Mouse (Mus musculus) midbrain, embryonic 11.5 days (tissue): ENCODE measurements around the gene Tada2a. TPM values are rescaled to one million over a fixed set of nuclear protein-coding genes. Genes with fewer than 3 reads are reported as not detected.

Experiments used
- ATAC-seq: fragments of 200-750 bp; cut with Nextera tagmentation; 2 replicates; pipeline ENCODE4 v1.8.0; 2017; ENCODE audit warnings: moderate TSS enrichment, moderate library complexity; ENCODE audit not compliant: low FRiP score
- DNase-seq: peaks from one replicate; pipeline ENCODE4 v3.0.0; 2015; ENCODE audit warnings: low spot score; ENCODE audit errors: missing footprints
- H3K27ac ChIP-seq: fragments of 300-500 bp; sonication (generic); 2 replicates; pipeline ENCODE4 v1.5.1; 2014; ENCODE audit warnings: low read depth, low read length
- H3K27me3 ChIP-seq: fragments of 300-500 bp; sonication (generic); 2 replicates; pipeline ENCODE4 v1.6.1; 2014; ENCODE audit warnings: mild to moderate bottlenecking, low read length, moderate library complexity, mixed read lengths; ENCODE audit not compliant: control insufficient read depth, insufficient read depth
- H3K36me3 ChIP-seq: fragments of 300-500 bp; sonication (generic); 2 replicates; pipeline ENCODE4 v1.6.1; 2014; ENCODE audit warnings: mild to moderate bottlenecking, low read length, moderate library complexity, mixed read lengths; ENCODE audit not compliant: control insufficient read depth, insufficient read depth
- H3K4me1 ChIP-seq: fragments of 300-500 bp; sonication (generic); 2 replicates; pipeline ENCODE4 v1.6.1; 2014; ENCODE audit warnings: low read length; ENCODE audit not compliant: control insufficient read depth, insufficient read depth
- H3K4me2 ChIP-seq: fragments of 300-500 bp; sonication (generic); 2 replicates; pipeline ENCODE4 v1.6.1; 2014; ENCODE audit warnings: mild to moderate bottlenecking, moderate library complexity
- H3K4me3 ChIP-seq: fragments of 300-500 bp; sonication (generic); 2 replicates; pipeline ENCODE4 v1.5.1; 2014; ENCODE audit warnings: low read depth, low read length
- H3K9ac ChIP-seq: fragments of 300-500 bp; sonication (generic); 2 replicates; pipeline ENCODE4 v1.6.1; 2014; ENCODE audit warnings: low read length
- H3K9me3 ChIP-seq: fragments of 300-500 bp; sonication (generic); 2 replicates; pipeline ENCODE4 v1.6.1; 2016; ENCODE audit warnings: low read length; ENCODE audit not compliant: control insufficient read depth
- WGBS: fragments of 180-500 bp; shearing (Covaris S2); extraction: QIAGEN DNeasy Blood & Tissue Kit; methylation state at CpG from one replicate; pipeline ENCODE4 v1.1.7; 2014; 5-methylcytosine and 5-hydroxymethylcytosine counted together
- polyA plus RNA-seq: library from polyadenylated mRNA; unstranded; fragments of >200 nt; fragmentation: Nextera tagmentation; extraction: Ambion mirVana; gene quantifications from 2 replicates; pipeline ENCODE4 v1.2.1, GENCODE M21; 2014

Gene Tada2a
- polyA plus RNA-seq, 1 experiment from 2014 or later, result 33.9 TPM

DNA sequence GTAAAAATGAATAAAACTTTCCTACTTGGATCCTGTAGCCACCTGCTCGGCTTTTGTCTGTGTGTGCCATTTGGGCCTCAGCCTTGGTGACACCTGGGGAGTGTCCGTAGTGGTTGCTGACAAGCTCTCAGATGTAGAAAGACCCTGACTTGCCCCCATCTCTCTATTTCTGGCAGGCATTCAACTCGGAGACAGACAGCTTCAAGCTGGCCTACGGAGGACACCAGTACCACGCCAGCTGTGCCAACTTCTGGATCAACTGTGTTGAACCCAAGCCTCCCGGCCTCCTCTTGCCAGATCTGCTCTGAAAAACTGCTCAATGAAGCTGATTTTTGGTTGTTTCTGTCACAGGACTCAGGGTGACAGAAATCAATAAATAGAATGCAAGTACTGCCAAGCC, 88.8 kb downstream of the Tada2a start:
- Histone ChIP-seq H3K36me3 (0 out of 2 replicates have a peak, but pooled peaks cover 4% of the 10 kb centered on the region), H3K27me3 (peaks cover 2% of the 10 kb centered on the region; the same call in 1 of the 2 replicates), H3K9me3 (no peaks in the 10 kb centered on the region), H3K27ac (no peak overlapping the region), H3K4me1 (peaks cover 20% of the 10 kb centered on the region), H3K4me2 (no peak overlapping the region), H3K4me3 (no peak overlapping the region), H3K9ac (no peak overlapping the region)
- WGBS, result 89% methylated on average over 6 of the region's 6 CpGs
- ATAC-seq (no peak), DNase-seq (no peak)

DNA sequence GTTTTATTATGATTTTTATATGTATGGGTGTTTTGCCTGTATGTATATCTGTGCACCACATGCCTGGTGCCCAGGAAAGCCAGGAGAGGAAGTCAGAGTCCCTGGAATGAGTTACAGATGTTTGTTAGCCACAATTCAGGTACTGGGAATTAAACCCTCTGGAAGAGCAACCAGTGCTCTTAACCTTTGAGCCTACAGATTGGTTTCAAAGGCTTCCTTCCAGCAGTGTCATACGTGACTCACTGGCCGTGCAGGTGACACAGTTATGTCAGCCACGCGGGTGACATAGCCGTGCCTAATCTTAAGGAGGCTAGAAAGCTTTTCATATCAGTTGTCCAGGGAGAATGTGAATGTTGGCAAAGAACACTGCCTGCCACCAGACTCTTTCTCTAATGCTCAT, 95.7 kb downstream of the Tada2a start:
- WGBS, result 90% methylated on average over 5 of the region's 5 CpGs
- no peak overlapping the region for H3K9ac ChIP-seq
- H3K9me3 ChIP-seq, result no peaks in the 10 kb centered on the region
- H3K4me3 ChIP-seq, result no peak overlapping the region
- H3K4me2 ChIP-seq, result no peak overlapping the region
- peaks cover 6% of the 10 kb centered on the region; the same call in 1 of the 2 replicates for H3K36me3 ChIP-seq
- H3K4me1 ChIP-seq, result no peaks in the 10 kb centered on the region
- ATAC-seq, result no peak
- no peak overlapping the region for H3K27ac ChIP-seq
- no peak for DNase-seq
- H3K27me3 ChIP-seq, result no peaks in the 10 kb centered on the region

DNA sequence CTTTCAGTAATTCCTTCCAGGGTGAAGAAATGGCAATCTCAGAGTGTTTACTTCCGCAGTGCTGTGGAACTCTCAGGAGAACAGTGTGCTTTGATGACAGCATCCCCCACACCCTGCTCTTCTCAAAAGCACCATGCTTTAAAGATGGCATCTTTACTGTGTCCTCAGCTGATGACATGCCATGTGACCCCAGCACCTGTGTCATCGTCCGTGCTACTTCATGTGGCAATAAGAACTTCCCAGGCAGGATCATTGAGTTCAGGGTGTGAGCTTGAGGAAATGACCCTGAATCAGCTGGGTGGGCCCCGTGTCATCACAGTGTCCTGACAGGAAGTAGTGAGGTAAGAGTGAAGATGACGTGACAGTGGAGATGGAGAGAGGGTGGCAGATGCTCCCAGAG, 96.8 kb downstream of the Tada2a start:
- 91% methylated on average over 5 of the region's 5 CpGs for WGBS
- Histone ChIP-seq H3K36me3 (peaks cover 7% of the 10 kb centered on the region; the same call in 1 of the 2 replicates), H3K4me1 (no peaks in the 10 kb centered on the region), H3K4me2 (no peak overlapping the region), H3K9ac (no peak overlapping the region), H3K27ac (no peak overlapping the region), H3K4me3 (no peak overlapping the region), H3K9me3 (no peaks in the 10 kb centered on the region), H3K27me3 (no peaks in the 10 kb centered on the region)
- ATAC-seq, result no peak
- no peak for DNase-seq

DNA sequence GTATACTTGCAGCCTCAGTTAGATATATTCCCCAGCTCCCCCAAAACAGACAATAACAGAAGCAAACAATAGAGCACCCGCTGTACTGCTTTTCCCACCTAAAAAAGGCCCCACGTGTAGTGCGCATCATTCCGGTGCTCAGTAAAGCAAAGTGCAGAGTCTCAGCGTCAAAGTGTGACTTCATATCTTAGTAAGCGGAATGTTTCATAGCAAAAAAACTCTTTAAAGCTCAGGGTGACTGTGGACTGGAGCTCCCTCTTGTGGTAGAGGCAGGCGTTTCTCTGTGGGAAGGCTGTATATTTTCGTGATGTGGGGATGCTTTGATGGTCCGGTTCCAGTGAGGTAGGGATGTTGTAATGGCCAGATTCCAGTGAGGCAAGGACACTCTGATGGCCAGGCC, 97.4 kb downstream of the Tada2a start:
- H3K4me3 ChIP-seq, result no peak overlapping the region
- no peaks in the 10 kb centered on the region for H3K9me3 ChIP-seq
- H3K9ac ChIP-seq, result no peak overlapping the region
- ATAC-seq, result no peak
- H3K27ac ChIP-seq, result no peak overlapping the region
- no peaks in the 10 kb centered on the region for H3K27me3 ChIP-seq
- no peak for DNase-seq
- peaks cover 9% of the 10 kb centered on the region; the same call in 1 of the 2 replicates for H3K36me3 ChIP-seq
- 59% methylated on average over 9 of the region's 9 CpGs for WGBS
- no peaks in the 10 kb centered on the region for H3K4me1 ChIP-seq
- no peak overlapping the region for H3K4me2 ChIP-seq

Other genes starting within 250 kb of the Tada2a start
- gene Ddx52, start 187.5 kb downstream of the Tada2a start, polyA plus RNA-seq, result 50.8 and 58.0 TPM in 2 replicates
- gene Synrg, start 165.2 kb downstream of the Tada2a start, polyA plus RNA-seq, result 18.8 and 20.0 TPM in 2 replicates
- gene Dusp14, start 60.3 kb downstream of the Tada2a start, polyA plus RNA-seq, result 7.2 and 8.8 TPM in 2 replicates
- 29.9 and 32.6 TPM in 2 replicates for gene Acaca, start 72 bp upstream of the Tada2a start, polyA plus RNA-seq
- gene Gm11437, start 37.9 kb upstream of the Tada2a start, polyA plus RNA-seq, result not detected in 2 replicates